Mouse (Mus musculus): ENCODE data around the gene Coq8b.

GRCm38 (mm10) chr7:27231693-27232331, 1.0 kb upstream of the Coq8b start:
- TF ChIP-seq GATA1 (IDR thresholded peaks at IDR 0.05; ENCODE audit: borderline replicate concordance, low read length) (no peak), FLI1 (IDR thresholded peaks at IDR 0.05; ENCODE audit: low read length) (no peak)

Data from megakaryocyte, embryonic 14.5 days (primary cell).